Mouse (Mus musculus) bone marrow macrophage, adult 2 months (primary cell): ENCODE data around the gene Zmynd8. TPM values are rescaled to one million over a fixed set of nuclear protein-coding genes. Genes with fewer than 3 reads are reported as not detected.

Source experiments
- H3K27ac ChIP-seq: 2 replicates; pipeline ENCODE4 v1.5.1; 2012; ENCODE audit warnings: low read depth, low read length; ENCODE audit not compliant: insufficient read depth
- H3K4me1 ChIP-seq: 2 replicates; pipeline ENCODE4 v1.6.1; 2012; ENCODE audit warnings: low read length; ENCODE audit not compliant: control insufficient read depth, insufficient read depth
- H3K4me3 ChIP-seq: 2 replicates; pipeline ENCODE4 v1.5.1; 2012; ENCODE audit warnings: mild to moderate bottlenecking, low read length, moderate library complexity; ENCODE audit not compliant: insufficient read depth
- CTCF ChIP-seq: IDR thresholded peaks from 2 replicates; pipeline ENCODE4 v1.5.1; 2012; ENCODE audit warnings: low read depth, mild to moderate bottlenecking, low read length, moderate library complexity
- POLR2A ChIP-seq: IDR thresholded peaks from 2 replicates; pipeline ENCODE4 v1.6.1; 2012; ENCODE audit warnings: mild to moderate bottlenecking, low read depth, low read length, borderline replicate concordance
- polyA plus RNA-seq: library from polyadenylated mRNA; stranded (reverse); fragments of >200 nt; gene quantifications from 2 replicates; pipeline ENCODE4 v1.2.4, GENCODE M21; 2012; ENCODE audit not compliant: missing spikeins, insufficient read depth, insufficient read length

Zmynd8 gene
- polyA plus RNA-seq, 1 experiment = 99.5 TPM

DNA sequence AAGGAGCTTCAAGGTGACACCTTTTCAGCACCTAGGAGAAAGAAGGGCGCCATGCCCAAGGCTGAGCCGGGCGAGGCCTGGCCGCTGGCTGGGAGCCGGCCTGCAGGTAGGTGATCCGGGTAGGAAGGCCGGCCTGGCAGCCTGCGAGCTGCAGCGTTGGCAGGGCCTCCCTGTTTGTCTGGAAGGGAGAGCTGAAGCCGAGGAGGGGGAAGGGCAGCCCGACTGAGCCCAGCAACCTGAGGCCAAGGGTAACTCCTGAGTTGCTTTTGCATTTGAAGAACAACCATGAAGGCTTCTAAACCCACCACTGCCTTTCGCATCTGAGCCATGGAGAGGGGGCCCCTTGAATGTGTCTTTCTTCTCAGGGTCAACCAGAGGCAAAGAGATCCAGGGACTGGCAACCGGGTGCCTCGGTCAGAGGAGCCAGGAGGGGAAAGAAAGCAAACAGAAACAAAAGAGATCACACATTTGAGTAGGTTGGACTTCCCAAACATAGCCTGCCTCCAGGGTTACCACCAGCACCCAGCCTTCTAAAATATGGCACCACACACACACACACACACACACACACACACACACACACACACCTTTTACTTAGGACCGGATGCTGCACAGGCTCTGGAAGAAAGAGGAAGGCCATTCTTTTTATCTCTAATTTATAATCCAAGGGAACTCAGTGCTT lies 18.2 kb downstream of the Zmynd8 start:
- peaks cover 60% of the 10 kb centered on the region for H3K4me1 ChIP-seq
- H3K27ac ChIP-seq = no peak overlapping the region
- TF ChIP-seq POLR2A (no peak), CTCF (no peak)
- no peak overlapping the region for H3K4me3 ChIP-seq

GRCm38 (mm10) chr2:165879403-165880178 lies 19.2 kb downstream of the Zmynd8 start:
- TF ChIP-seq POLR2A (no peak), CTCF (no peak)
- H3K27ac ChIP-seq = no peak overlapping the region; the same call in 1 of the 2 replicates
- peaks cover 66% of the 10 kb centered on the region for H3K4me1 ChIP-seq
- H3K4me3 ChIP-seq = no peak overlapping the region; the same call in 1 of the 2 replicates

DNA sequence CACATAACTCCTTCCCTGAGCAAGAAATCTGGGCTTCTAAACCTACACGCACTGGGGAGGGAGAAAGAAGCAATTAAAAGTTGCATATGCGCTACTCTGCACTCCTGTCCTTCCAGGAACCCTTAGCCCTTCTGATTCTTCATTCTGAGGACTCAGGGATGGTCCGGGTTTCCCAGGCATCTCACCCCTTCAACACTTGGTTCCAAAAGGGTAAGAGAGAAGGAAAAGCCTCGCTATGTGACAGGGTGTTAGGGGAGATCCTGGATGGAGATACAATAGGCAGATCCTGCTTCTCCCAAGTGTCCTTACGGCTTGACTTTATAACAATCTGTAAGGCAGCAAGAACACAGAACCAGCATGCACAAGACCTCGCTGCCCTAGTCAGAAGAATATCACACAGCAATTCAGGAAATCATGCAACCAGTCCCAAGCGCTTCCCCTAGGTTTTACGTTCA lies 19.9 kb downstream of the Zmynd8 start:
- no peak overlapping the region for H3K4me3 ChIP-seq
- peaks cover 71% of the 10 kb centered on the region for H3K4me1 ChIP-seq
- no peak for TF ChIP-seq CTCF
- no peak for TF ChIP-seq POLR2A
- peak overlapping the region; percentile 12 for H3K27ac ChIP-seq

DNA sequence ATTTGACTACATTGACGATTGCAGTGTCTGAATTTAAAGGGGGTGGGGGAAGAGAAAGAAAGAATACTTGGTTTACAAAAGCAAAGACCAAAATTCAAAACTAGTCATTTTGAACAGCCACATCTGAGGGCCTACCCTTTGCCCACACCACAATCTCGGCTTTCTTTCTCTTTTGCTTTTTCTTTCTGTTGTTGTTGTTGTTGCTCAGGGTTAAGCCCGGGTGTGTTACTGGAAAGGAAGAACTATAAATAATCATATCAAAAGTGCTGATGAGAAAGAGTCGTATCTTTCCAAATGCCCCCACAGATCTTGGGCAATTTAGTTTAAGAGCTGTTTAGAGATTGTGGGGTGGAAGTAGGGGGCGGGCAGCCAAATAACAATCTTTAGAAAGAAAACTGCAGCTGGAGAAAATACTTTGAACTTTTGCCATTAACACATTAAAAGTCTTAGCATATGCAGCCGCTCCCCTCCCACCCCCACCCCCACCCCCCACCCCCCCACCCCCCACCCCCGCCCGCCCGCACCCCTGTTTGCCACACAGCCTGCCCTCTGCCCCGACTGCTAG lies 20.7 kb downstream of the Zmynd8 start:
- peak overlapping the region; percentile 53 for H3K27ac ChIP-seq
- peaks cover 72% of the 10 kb centered on the region for H3K4me1 ChIP-seq
- no peak for TF ChIP-seq POLR2A
- TF ChIP-seq CTCF = no peak
- no peak overlapping the region for H3K4me3 ChIP-seq

DNA sequence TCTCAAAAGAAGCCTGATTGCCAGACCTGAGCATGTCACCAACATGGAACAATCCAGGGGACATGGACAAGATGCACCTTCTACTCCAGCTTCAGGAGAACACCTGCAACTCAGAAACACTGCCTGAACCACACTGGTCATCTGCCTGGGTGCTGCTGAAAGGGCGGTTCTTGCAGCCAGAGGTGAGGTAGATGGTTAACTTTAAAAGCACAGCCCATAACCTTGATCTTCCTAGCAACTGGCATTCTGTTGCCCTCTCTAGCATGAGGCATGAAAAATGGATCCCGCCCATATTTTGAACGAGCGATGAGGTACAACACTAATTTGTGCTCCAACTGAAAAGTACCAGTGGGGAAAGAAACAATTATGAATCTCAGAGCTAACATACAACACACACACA lies 21.6 kb downstream of the Zmynd8 start:
- Histone ChIP-seq H3K4me1 (peaks cover 66% of the 10 kb centered on the region), H3K4me3 (no peak overlapping the region), H3K27ac (no peak overlapping the region)
- TF ChIP-seq CTCF = no peak
- TF ChIP-seq POLR2A = no peak

GRCm38 (mm10) chr2:165876201-165876918 lies 22.5 kb downstream of the Zmynd8 start:
- Histone ChIP-seq H3K4me1 (peaks cover 63% of the 10 kb centered on the region), H3K4me3 (no peak overlapping the region), H3K27ac (peak overlapping the region; percentile 43)
- no peak for TF ChIP-seq CTCF
- TF ChIP-seq POLR2A = no peak

DNA sequence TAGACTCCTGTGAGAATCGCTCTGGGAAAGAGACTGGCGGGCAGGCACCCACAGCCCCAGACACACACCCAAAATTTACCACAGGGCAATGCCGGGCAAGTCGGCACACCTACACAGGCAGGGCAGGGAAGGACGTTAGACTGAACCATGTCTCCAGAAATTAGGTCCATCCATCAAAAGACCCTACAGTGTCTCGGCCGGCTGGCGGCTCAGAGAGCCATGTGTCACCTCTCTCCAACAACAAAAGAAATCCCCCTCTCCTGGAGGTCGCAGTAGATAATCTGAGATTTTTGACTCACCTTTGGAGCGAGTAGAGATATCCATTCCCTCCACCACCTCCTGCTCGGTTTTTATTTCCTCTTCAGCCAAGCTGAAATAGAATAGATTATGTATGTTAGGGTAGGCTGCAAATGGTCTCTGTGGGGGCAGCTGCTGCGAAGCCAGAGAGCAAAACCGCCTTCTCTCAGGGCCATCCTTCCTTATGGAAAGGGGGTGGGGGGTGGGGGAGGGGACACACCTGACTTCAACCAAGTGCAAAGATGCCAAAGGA lies 23.3 kb downstream of the Zmynd8 start:
- no peak for TF ChIP-seq CTCF
- TF ChIP-seq POLR2A = no peak
- H3K27ac ChIP-seq = peak overlapping the region; percentile 89
- peaks cover 56% of the 10 kb centered on the region for H3K4me1 ChIP-seq
- 0 out of 2 replicates have a peak overlapping the region, but pooled peaks have one; percentile 16 for H3K4me3 ChIP-seq

- TF ChIP-seq POLR2A (no peak), CTCF (no peak)
- Histone ChIP-seq H3K4me1 (peaks cover 52% of the 10 kb centered on the region), H3K4me3 (peak overlapping the region; percentile 16), H3K27ac (peak overlapping the region; percentile 89)
These were observed 24.1 kb downstream of the Zmynd8 start for GRCm38 (mm10) chr2:165874461-165875339.

- H3K4me1 ChIP-seq = peaks cover 49% of the 10 kb centered on the region
- H3K27ac ChIP-seq = no peak overlapping the region
- TF ChIP-seq POLR2A (no peak), CTCF (no peak)
- H3K4me3 ChIP-seq = no peak overlapping the region
These were observed 25.0 kb downstream of the Zmynd8 start for GRCm38 (mm10) chr2:165873777-165874176.
